Mouse (Mus musculus) gastrocnemius, postnatal 4 days (tissue): ENCODE measurements around the gene Atg4d. TPM values are rescaled to one million over a fixed set of nuclear protein-coding genes. Genes with fewer than 3 reads are reported as not detected.
"Not testable (repeated sequence)": the region's sequence is repeated elsewhere in the genome, so short reads cannot be mapped to it uniquely, and the experiment has no call there.

Source experiments
- DNase-seq, 2 experiments: peaks; one replicate each; pipeline ENCODE4 v3.0.0; 2021 to 2022; ENCODE audit warnings: low spot score in 2 of 2, mixed read lengths in 2 of 2
- long read RNA-seq, 2 experiments: library from polyadenylated mRNA; stranded (forward); transcript quantifications; one replicate each; pipeline ENCODE4 v2.0.0; 2021
- total RNA-seq, 2 experiments: library from RNA; stranded (reverse); gene quantifications; 2 replicates each; pipeline ENCODE4 v1.2.3; 2021

Atg4d gene
- total RNA-seq: 10 to 100 TPM; 28.0 to 30.0 TPM
- long read RNA-seq, experiment 1, full-length matches to known transcripts: 51 of 64 reads
- long read RNA-seq, experiment 1, partial matches to known transcripts: 4 of 64 reads
- long read RNA-seq, experiment 1, other reads (novel, unspliced or antisense): 9 of 64 reads
- long read RNA-seq, experiment 2, full-length matches to known transcripts: 68 of 86 reads
- long read RNA-seq, experiment 2, partial matches to known transcripts: 5 of 86 reads
- long read RNA-seq, experiment 2, other reads (novel, unspliced or antisense): 13 of 86 reads

- peak; percentile 98 to 99 for DNase-seq
Observed at GRCm38 (mm10) chr9:21265000-21265561, at the start of gene Atg4d. Atg4d (plus strand) TSS chr9:21265293.

DNA sequence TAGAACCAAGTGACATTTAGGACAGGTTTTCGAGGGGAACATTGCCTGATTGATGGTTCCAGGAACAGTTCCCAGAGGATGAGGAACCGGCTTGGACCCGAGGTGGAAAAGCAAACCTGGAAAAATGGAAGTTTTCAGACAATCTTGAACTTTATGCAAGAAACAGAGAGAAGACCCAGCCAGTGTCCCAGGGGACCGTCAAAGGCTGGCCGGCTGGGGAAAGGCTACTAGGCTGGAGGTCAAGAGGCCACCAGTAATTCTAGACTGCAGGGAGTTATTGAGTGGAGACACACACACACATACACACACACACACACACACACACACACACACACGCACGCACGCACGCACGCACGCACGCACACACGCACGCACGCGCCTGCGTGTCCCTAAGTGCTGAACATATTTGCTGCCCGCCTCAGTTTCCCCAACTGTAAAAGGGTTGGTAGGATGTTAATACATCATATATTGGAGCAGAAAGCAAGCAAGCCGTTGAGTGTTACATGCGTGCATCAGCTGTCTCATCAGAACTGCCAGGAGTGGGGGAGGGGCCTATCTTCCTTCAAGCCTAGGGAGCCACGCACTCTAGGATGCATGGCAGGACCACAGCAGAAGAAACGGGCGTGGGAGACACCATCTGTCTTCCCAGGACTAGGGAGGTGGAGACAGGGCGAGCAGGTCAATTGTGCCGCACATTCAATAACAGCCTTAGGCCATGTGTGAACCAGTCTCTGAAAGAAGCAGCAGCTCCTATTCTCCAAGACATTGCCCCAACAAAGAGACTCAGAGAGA lies 48.8 kb upstream of the Atg4d start:
- no peak for DNase-seq

GRCm38 (mm10) chr9:21219820-21220219 lies 45.3 kb upstream of the Atg4d start:
- no peak for DNase-seq

GRCm38 (mm10) chr9:21220490-21221382 lies 44.4 kb upstream of the Atg4d start:
- peak; percentile 71 to 79 for DNase-seq

GRCm38 (mm10) chr9:21221383-21221929 lies 43.6 kb upstream of the Atg4d start:
- no peak for DNase-seq

- DNase-seq: not testable (repeated sequence)
Observed at GRCm38 (mm10) chr9:21223490-21223889, 41.6 kb upstream of the Atg4d start.

DNA sequence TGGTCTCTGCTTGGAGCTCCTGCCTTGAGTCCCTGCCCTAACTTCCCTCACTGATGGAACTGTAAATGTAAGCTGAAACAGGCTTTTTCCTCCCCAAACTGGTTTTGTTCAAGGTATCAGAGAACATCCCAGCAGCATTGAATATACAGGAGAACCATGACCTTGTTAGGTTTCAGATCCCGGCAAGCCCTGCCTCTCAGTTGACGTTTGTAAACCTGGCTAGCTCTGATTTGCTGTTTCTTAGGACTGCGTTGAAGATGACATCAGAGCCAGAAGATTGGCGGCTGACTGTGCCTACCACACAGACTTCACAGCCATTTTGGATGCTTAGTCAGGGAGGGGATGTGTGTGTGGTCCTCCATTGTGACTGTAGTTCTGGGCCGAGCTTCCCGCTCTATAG lies 41.2 kb upstream of the Atg4d start:
- DNase-seq: no peak

DNA sequence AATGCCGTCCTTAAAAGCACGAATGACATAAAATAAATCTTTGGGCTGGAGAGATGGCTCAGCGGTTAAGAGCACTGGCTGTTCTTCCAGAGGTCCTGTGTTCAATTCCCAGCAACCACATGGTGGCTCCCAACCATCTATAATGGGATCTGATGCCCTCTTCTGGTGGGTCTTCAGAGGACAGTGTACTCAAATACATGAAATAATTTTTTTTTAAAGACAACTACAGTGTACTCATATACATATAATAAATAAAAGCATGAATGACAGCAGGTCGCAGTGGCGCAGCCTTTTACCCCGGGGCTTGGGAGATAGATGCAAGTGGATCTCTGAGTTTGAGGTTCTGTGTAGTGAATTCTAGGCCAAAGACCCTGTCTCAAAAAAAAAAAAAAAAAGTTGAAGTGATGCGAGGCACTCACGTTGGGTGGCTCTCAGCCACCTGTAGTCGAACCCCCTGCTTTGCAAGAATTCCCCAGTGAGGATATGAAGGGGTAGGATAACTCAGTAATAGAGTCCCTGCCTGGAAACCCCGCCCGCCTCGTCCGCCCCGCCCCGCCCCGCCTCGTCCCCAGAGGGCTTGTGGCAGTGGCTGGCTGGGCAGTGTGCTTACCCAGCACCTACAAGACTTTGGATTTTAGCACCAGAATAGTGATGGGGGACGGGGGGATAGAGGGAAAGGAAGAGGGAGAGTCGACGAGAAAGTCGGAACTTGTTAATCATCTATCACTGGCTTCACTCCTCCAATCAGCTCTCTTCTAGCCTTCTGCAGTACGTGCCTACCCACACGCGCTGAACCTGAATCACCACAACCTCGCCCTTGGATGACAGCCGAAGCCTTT lies 40.3 kb upstream of the Atg4d start:
- no peak for DNase-seq

DNA sequence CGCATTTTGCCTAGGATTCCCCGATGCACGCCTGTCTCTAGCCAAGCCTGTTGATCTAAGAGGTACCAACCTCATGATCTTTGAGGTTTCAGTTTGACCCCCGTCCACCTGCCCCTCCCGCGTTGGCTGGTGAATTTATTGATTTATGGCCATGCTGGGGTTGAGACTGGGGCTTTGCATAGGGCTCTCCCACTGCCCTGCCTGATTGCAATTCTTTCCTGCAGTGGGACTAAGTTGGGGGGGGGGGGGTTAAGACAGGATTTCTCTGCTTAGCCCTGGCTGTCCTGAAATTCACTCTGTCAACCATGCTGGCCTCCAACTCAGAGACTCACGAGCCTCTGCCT lies 39.7 kb upstream of the Atg4d start:
- DNase-seq: no peak

- DNase-seq: no peak
Observed at GRCm38 (mm10) chr9:21227342-21227741, 37.8 kb upstream of the Atg4d start.

- DNase-seq: no peak
Observed at GRCm38 (mm10) chr9:21231551-21231950, 33.5 kb upstream of the Atg4d start.

GRCm38 (mm10) chr9:21232867-21233266 lies 32.2 kb upstream of the Atg4d start:
- DNase-seq: no peak

DNA sequence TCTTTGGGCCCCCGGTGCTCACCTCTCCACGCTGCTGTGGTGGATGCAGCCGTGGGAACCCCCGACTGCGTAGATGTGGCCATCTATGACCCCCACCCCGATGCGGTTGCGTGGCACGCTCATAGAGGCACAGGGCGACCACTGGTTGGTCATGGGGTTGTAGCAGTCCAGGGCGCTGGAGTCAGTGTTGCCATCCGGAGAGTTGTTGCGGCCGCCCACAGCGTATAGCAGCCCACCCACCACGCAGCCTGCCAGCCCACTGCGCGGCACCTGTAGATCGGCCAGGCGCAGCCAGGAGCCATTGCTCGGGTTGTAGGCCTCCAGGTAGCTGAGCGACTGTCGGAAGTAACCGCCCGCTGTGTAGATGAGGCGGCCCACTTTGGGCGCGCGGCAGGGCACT lies 31.7 kb upstream of the Atg4d start:
- DNase-seq: no peak

DNA sequence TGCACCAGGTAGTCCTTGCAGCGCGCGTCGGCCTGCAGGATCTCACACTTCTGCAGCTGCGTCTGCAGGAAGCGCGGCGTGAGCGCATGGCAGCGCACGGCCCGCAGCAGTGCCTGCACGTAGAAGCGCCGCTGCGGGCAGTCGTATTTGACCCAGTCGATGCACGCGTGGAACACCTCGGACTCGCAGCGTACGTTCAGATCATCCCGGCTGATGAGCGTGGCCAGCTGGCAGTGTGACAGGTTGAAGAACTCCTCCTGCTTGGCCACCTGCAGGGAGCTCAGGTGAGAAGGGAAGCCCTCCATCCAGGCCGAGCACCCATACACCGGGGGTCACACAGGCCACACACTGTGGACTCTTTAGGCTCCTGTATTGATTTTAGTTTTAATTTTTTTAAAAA lies 31.3 kb upstream of the Atg4d start:
- DNase-seq: no peak

- no peak for DNase-seq
Observed at GRCm38 (mm10) chr9:21235341-21235740, 29.8 kb upstream of the Atg4d start.

- no peak for DNase-seq
Observed at GRCm38 (mm10) chr9:21236991-21237367, 28.1 kb upstream of the Atg4d start.

- peak in 1 of 2 experiments; percentile 40 for DNase-seq
Observed at GRCm38 (mm10) chr9:21237368-21238003, 27.6 kb upstream of the Atg4d start.

DNA sequence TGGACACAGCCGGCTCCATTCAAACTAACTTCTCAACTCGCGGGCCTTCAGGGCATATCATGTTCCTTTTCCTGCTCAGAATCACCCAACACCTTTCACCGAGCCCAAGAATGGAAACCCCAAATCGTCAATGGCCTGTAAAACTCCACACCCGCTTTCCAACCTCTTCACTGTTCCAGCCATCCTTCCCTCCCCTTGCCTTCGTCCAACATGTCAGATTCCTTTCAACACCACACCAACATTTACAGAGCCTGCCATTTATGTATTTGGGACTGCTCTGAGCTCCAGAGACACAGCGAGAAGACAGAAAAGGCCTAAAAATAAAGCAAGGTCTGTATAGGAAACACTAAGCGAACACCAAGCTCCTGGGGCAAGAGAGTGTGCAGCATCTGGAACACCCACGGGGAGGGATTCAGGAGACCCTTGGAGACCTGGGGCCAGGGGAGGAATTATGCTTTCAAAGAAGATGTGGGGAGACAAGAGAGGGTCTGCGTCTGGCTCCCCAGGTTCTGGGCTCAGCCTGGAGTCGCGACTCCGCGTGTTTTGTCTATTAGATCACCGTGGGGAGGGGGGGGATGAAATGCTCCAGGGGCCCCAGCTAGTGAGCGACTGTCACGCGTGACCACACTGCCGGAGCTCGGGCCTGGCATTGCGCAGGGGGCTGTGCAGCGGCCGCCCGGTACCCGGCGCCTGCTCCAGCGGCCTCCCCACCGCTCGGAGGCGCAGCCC lies 26.9 kb upstream of the Atg4d start:
- DNase-seq: no peak
